Mouse (Mus musculus) megakaryocyte, embryonic 14.5 days (primary cell): ENCODE data around the gene Gm14295.
"Not testable (repeated sequence)": the region's sequence is repeated elsewhere in the genome, so short reads cannot be mapped to it uniquely, and the experiment has no call there.

ENCODE experiments used
- FLI1 ChIP-seq: IDR thresholded peaks from 2 replicates; pipeline ENCODE4 v1.6.1; 2012; ENCODE audit warnings: low read length, inconsistent platforms, mixed read lengths
- GATA1 ChIP-seq: IDR thresholded peaks from 3 replicates; pipeline ENCODE4 v1.6.1; 2012; ENCODE audit warnings: mixed read lengths, low read length, inconsistent platforms, borderline replicate concordance

GRCm38 (mm10) chr2:176830840-176831239 lies 32.4 kb downstream of the Gm14295 start, which contains the start of gene Gm14408:
- TF ChIP-seq GATA1, FLI1: not testable (repeated sequence)
